Mouse (Mus musculus) frontal cortex, adult (tissue): Measurements from ENCODE around the gene Ndnf.

ENCODE experiments used
- ATAC-seq: cut with Nextera tagmentation; 2 replicates; pipeline ENCODE4 v1.9.2; 2017; ENCODE audit warnings: mild to moderate bottlenecking, moderate library complexity, mixed read lengths; ENCODE audit not compliant: low TSS enrichment

The Ndnf gene

DNA sequence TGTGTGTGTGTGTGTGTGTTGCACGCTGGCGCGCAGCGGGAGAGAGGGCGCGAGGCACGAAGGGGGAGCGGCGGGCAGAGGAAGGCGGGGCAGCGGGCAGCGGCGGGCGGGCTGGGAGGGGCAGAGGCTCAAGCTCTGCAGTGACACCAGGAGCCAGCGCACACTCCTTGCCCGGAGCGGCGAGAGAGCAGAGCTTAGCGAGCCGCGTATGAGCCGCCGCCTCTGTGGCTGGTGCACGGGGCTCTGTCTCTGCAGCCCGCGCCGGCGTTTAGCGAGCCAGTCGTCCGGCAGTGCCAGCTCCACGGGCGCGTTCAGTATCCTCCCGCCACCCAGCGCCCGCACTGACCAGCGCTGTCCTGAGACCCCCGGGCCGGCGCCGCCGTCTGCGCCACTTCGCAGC lies at the start of gene Ndnf:
TSS of gene Ndnf (plus strand) at position 140 of the 400 bp plus-strand sequence.
- ATAC-seq, result peak; percentile 87

DNA sequence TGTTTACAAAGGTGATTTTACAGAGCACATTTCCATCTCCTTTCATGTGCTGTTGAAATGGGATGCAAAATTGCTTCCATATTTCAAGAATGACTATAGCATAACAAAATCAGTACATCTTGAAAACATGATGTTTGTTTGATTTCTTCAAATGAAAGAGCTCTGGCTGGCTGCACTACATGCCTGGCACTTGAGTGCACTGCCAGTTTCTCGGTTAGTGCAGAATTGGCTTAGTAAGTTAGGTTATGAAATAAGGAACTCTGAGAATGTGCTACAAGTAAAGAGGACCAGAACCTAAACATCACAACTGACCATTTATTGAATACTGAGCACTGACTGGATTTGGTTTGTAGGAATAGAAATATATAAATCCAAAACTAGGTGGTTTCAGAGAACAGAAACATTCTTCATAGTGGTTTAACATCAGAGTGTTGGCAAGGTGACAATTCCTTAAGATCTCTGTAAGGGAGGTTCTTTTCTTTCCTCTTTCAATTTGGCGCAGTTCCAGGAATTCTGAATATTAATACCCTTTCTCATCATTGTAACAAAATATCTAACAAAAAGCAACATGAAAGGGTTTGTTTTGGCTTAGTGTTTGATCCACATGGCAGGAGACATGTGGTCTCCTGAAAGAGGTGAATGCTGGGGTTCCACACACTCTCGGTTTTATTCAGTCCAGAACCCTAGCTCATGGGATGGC lies 48.2 kb upstream of the Ndnf start:
- ATAC-seq, result no peak

DNA sequence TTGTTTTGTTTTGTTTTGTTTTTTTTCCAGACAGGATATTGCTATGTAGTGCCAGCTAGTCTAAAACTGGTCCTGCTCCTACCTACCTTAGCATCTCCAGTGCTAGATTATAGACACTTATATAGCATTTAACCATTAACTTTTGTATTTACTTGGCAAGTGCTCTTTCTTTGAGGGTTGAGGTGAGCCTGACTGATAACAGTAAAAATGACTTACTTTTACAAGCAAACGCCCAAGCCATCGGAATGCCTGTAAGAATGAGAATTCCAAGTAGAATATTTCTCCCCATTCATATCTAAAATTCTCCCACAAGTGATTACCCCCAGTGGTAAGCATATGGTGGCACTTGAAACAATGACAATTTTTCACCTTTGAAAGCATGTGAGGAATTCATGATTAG lies 40.8 kb upstream of the Ndnf start:
- no peak for ATAC-seq

DNA sequence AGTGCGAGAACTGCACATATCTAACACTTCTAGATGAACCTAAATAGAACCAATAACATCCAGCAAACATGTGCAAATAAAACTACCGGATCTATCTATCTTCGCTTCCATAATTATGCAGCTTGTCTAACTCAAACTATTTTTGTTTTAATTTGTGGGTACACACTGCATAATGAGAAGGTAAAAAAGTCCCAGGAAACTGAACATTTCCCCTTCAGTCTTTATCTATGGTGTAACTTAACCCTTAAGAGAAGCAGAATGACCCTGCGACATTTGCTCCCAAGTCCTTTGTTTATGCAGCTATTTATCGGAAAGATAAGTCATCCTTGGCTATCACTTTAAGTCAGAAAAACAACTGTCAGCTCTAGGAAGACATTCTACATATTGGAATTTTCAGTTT lies 39.2 kb upstream of the Ndnf start:
- ATAC-seq, result peak; percentile 44; the same call in 1 of the 2 replicates

DNA sequence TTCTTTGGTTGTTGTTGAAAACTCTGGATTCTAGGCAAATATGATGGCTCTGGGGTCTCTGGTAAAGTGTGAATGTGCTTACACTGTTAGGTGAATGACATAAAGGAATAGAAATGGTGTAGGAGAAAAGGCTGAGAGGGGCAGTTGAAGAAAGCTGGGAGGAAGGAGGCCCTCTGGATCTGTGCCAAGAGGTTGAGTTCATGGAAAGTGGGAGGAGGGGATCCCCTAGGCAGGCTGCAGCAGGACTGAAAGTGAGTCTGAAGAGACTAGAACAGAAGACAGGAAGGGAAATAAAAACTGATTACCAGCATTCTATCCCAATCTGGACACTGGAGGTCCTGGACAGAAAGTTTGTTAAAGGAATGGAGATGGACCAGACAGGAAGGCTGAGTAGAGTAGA lies 29.0 kb upstream of the Ndnf start:
- ATAC-seq, result no peak

DNA sequence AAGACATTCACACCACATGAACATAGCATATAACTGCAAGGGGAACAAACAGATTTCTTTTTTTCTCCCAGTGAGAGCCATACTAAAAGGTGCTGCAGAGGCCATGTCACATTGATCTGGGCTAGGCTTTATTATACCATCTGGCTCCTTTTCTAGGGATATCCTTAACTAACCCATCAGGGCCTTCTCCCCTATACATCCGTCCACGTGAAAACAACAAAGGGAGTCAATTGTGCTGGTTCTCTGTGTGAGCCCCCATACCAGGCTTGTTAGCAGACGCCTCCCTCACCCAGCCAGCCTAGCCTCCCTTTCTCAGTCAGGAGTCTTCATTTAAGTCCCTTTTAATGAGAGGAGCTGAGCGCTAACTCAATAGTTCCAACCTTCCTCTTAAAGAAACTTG lies 27.3 kb upstream of the Ndnf start:
- peak; percentile 34 for ATAC-seq

DNA sequence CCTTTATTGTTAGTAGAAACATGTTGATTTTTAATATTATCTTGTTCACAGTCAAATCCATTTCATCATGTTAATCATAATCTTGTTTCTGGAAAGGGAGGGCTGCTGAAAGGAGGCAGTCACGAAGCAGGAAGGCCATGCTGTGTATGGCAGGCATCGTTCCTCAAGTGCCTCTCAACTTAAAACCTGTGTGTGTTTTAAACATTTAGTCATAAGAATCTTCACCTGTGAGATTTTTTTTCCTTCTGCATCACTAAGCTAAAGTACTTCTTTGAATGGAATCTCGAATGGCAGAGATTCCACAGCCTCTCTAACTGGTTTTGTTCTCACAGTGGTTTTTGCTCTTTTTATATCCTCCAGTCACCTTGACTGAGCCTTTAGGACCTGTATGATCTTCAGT lies 25.0 kb upstream of the Ndnf start:
- ATAC-seq, result no peak

DNA sequence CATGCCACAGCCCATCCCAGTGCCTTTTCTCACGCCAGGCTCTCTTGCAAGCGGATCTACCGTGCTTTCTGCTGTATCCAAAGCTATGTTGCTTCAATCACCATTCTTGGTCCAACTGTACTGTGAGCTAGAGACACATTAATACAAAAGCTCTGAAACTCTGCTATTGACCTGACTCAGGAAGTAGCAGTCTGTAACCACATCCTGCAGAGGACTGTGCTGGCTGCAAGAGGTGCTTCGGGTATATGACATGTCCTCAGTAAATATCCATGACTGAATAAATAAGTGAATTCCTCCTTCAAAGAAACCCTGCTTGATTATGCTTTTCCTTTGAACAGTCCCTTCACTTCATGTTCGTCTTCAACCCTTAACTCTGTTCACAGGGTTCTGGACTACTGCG lies 23.7 kb upstream of the Ndnf start:
- ATAC-seq, result no peak

DNA sequence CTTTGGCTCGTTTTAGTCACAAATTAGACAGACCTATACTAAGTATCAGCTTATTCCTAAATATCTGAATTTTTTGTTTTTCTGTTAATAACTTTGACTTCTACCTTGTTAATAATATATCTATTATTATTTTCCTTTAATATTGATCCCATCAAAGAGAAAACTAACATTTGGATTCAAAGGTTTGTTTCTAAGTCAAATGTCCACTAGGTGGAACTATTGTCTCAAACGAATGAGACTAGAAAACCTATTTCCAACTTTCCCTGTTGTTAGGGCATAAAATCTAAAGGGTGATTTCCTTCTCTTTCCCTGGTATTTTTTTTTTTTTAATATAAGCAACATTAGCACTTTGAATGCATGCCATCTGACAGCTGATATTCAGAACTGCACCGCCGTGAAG lies 20.0 kb upstream of the Ndnf start:
- ATAC-seq, result no peak; the same call in 1 of the 2 replicates

DNA sequence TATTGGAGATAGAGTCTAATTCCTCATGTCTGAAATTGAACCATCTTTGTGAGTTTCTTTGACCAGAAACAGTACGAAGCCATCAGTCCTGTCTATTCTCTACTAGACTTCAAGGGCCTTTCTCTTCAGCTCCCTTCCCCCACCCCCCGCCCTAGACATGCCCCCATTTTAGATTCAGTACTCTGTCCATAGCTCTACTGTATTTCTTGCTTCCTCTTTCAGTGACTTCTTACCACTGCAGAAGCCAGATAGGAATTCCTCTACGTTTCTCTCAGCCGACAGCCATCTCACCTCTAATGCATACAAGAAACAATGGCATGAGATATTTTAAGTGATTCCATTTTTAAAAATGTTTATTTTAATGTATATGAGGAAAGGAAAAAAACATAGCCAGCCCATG lies 10.1 kb upstream of the Ndnf start:
- ATAC-seq, result no peak

DNA sequence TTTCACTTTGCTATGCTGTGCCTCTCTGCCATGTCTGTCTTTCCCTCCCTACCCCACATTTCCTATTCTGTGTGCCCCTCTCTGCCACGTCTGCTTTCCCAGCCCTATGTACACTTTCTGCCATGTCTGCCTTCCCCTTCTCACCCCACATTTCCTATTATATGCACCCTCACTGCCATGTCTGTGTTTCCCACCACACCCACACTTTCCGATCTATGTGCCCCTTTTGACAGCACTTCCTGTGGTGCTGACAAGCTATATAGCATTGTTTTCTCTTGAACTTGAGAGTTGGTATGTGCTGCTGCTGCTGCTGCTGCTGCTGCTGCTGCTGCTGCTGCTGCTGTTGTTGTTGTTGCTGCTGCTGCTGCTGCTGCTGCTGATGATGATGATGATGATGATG lies 9.3 kb upstream of the Ndnf start:
- no peak for ATAC-seq

DNA sequence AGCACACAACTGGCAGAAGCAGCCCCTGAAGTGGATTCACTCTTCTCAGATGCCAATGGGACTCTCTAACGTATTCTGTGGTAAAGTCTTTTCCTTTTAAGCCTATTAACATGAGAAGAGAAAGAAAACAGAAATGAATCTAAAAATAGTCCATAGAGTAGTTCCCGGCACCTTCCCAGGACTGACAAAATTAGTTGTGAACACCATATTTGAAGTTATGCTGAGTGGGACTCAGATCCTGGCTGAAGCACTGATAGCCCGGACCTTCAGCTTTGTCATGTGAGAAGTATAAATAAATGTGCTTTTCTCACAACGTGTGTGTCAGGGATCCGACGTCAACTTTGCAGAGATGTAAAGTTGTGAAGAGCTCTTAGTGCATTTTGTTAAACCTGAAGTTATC lies 7.4 kb upstream of the Ndnf start:
- ATAC-seq, result no peak

DNA sequence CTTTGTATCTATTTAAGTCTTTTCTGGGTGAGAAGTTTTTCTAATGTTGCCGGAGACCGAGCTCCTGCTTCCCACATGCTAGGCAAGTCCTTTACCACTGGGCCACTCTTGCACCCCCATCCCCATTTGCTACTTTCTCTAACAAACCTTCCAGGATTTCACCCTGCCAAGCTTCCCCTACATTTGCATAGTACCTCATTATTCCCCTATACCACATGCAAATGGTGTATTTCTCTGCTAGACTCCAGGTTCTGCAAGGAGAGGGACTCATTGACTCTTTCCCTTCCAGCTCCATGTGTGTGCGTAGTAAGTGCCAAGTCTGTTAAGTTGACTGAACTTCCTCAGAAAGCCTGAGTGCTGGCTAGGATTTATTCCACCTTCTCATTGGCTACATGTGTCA lies 5.1 kb upstream of the Ndnf start:
- ATAC-seq, result peak; percentile 51; the same call in 1 of the 2 replicates

DNA sequence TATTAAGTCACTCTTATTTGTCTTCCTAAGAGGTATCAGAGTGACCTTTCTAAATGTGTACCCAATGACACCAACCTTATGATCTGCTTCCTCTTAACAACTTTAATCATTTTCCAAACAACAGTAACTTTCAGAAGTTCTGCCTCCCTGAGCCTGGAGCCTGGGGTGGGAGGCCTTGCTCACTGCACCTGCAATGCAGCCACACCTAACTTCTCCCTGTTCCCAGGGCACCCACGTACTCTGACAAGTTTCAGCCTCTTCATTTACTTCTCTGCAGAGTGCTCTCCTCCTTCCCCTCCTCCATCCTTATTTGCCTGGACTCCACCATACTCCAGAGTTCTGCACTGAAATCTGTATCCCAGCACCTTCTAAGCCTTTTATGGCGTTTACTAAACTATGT lies 1.4 kb upstream of the Ndnf start:
- no peak for ATAC-seq

DNA sequence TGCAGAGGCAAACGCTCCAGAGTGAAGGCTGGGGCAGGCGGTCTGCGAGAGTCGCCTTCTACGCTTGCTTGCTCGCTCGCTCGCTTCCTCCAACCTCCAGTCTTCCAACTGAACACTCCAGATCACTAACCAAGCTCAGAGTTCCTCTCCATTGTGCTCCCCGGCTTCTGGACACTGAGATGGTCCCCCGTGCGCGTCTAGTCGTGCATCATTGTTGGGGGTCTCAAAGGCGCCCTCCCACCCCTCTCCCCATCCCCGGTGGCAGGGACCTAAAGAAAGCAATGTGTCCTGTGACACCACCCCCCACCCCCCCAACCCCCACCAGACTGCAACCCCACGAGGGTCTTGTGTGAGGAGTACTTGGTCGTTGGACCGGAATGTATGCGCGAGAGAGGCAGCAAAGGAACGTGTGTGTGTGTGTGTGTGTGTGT lies 394 bp upstream of the Ndnf start:
- no peak for ATAC-seq

DNA sequence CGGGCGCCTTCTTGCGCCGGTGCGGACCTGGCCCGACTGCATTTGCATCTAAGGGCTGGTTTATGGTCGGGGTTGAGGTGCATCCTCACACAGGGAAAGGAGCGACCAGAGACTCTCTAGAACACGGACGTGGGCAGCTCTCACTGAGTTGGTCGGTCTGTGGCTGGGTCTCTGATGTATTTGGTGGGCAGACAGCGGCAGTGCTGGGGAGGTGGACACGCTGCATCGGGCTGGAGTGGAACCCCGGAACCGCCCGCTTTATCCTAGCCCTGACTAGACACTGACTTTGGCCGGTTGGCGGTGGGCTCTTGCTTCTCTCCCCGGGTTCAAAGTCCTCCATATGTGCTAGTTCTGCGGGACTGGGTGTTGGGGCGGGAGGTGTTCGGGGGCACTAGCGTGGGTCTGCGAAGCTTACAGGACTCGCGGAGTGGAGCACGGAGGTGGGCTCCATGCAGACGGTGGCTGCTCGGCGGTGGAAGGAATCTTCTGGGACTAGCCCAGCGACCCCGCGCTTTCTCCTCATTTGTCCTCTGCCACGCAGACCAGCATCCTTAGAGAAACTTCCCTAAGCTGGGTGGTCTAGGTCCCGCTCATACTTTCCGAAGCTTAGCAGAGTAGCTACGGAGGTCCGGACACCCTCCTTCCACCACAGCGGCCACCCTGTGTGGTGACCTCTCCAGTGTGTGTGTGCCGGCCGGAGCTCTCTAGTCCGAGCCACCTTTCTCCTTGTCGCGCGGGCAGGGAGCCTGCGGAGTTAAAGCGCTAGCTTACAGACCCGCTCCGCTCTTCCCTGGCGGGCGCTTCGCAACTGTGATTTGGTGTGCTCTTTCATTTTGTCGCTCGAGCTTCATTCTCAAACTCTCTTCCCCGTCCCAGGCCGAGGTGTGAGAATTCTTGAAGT lies 991 bp downstream of the Ndnf start:
- ATAC-seq, result peak; percentile 54

DNA sequence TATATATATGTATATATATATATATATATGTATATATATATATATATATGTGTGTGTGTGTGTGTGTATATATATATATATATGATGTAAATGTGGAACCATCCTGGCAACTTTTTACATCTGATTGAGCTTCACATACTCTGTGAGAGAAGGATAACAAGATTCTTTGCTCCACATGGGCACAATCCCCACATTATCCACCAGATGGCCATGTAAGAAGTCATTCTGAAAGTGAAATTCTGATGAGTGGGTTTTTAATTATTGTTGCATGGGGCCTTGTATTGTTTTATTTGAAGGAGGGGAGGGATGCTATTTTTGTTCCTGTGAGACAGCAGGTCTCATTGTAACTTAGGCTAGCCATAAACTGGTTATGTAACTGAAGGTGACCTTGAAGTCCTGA lies 22.5 kb downstream of the Ndnf start:
- no peak for ATAC-seq

DNA sequence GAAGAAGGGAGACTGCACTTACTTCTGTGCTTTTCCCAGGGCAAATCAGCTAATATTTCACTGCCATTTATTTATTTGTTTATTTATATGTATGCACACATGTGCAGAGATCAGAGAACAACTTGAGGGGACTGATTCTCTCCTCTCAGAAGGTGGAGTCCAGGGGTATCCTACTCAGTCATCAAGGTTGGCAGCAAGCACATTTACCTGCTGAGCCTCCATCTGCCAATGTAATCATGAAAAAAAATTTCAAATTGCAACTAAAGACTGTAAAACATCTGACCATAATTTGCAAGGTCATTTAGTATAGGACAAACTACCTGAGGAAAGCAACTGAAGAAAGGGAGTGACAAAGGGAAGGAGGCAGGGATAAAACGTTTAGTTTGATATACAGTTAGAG lies 49.3 kb downstream of the Ndnf start:
- no peak for ATAC-seq

DNA sequence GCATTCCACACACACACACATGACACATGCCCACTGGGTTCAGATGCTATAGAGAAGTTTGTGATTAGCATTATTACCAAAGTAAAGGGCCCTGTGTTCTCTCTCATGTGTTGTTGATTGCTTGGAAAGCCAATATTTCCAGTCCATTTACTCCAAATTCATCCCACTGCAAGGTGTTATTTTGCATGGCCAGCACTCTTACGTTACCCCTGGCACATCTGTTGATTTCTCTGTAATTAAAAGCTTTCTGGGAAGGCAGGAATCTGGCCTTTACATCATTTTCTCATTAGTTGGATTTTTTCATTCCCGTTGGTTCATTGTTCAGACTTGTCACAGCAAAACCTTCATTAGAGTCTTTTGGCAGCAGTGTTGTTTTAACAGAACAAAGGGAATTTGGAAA lies 54.3 kb downstream of the Ndnf start:
- ATAC-seq, result no peak

DNA sequence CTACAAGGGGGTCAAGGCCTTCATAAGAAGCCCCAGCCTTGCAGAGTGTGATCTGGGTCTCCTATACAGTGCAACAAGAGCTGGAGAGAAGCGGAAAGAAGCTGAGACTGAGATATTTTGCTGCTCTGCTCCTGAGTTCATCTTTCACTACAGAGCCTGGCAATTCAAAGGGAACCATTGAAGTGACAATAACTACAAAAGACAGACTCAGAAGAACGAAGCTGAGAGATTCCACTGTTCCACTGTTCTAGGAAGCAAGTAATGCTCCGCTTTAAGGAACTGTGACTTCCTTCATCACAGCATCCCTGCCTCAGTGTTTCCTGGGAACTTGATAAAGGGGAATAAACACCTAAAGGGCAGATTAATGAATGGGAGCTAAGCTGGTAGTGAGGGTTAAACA lies 56.9 kb downstream of the Ndnf start:
- no peak for ATAC-seq

DNA sequence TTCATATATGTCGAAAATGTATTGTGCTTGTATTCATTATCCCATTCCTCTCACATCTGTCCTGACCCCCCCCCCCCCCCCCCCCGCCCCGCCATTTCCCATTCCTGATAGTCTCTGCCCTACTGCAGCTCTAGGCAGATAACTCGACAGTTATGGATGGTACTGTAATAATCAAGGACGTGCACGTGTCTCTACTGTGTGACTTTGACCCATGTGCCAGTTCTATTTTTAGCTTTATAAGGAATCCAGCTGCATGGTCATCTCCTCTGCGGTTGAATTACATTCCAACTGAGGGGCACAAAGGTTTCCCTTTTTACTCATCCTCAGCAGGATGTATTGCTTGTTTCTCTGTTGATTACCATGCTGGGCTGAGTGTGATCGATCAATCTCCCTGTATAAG lies 68.1 kb downstream of the Ndnf start:
- no peak for ATAC-seq

DNA sequence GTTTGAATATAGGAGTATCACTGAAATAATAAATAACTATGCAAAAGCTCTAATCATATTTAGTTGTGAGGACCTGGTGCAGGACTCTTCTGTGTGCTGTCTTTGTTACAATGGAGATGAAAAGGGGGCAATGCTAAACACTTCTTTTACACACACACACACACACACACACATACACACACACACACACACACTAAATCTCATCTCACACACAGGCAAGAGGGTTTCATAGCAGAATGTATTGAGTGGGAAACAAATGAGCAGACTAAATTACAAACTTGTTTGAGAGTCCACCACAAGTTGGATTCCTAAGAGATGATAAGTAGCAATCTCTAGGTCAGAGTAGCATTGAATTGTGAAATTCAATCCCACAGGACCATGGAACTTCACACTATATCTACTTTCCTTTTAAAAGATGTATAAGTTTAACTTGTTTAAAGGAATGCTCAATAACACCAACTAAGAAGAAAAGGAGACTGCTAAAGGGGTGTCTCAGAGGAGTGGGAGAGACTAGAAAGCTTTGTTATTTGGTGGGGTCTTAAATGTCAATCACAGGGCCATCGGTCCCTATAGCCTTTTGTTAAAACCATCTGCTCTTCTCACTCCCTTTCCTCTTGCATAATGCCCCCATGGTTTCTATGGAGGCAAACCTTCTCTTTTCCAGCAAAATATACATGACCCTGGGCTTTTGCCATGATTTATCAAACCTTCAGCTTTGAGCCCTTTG lies 71.9 kb downstream of the Ndnf start:
- ATAC-seq, result no peak

DNA sequence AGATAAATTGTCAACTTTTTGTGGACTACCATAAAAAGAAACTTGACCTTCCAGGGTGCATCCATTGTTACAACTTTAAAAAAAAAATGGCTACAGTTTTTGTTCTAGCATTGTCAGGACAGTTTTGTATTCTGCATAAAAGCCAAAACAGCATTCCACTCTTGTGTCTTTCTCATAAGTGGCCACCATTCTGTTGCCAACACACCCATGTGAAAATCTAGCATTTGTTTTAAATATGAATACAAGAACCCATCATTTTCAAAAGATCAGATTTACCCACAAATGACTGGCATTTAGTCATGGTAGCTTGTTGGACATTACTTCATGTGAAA lies 72.4 kb downstream of the Ndnf start:
- ATAC-seq, result no peak
